Mouse (Mus musculus): ENCODE data around the gene Desi2.
"Not testable (repeated sequence)": the region's sequence is repeated elsewhere in the genome, so short reads cannot be mapped to it uniquely, and the experiment has no call there.

DNA sequence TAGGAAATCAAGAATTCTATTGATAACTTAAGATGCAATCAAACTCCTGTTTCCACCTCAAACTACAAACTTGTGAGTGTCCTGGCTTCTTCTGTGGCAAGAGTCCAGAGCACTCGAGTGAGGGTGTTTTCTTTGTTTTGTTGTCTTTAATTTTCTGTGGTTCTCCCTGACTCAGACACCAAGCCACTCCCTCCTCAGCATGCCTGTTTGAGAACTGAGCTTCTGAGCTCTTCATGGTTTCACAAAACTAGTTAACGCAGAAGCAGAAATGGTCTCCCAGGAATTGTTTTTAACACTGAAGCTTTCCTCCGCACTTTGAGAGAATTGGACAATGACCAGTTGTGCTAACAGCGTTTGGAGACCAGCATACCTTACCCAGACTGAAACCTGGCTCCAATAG lies 40.3 kb upstream of the Desi2 start:
- TF ChIP-seq CTCF, EP300 (IDR thresholded peaks at IDR 0.05; ENCODE audit: low read depth): not testable (repeated sequence)

Measured in liver, postnatal 0 days (tissue).